Mouse (Mus musculus) WW6 (cell line): Measurements from ENCODE around the gene Tob2.
A peak's percentile ranks its signal among the peaks of the same experiment; 100 is the strongest.

Experiments
- DNase-seq: peaks from one replicate; pipeline ENCODE4 v3.0.0-alpha.2; 2013; ENCODE audit warnings: low read depth, low spot score

Gene Tob2

GRCm38 (mm10) chr15:81858517-81859329 is at the start of gene Tob2:
Tob2 (minus strand) TSS chr15:81858796.
- no peak for DNase-seq

- DNase-seq = no peak
These were observed 49.4 kb upstream of the Tob2 start for GRCm38 (mm10) chr15:81907953-81908352.

GRCm38 (mm10) chr15:81904939-81905338 is 46.3 kb upstream of the Tob2 start:
- DNase-seq = peak; percentile 22

- no peak for DNase-seq
These were observed 40.2 kb upstream of the Tob2 start for GRCm38 (mm10) chr15:81898751-81899150.

GRCm38 (mm10) chr15:81897607-81898285 is 39.1 kb upstream of the Tob2 start:
- no peak for DNase-seq

- no peak for DNase-seq
These were observed 37.8 kb upstream of the Tob2 start for GRCm38 (mm10) chr15:81896407-81896806.

GRCm38 (mm10) chr15:81894002-81894401 is 35.4 kb upstream of the Tob2 start:
- DNase-seq = no peak

GRCm38 (mm10) chr15:81891822-81892580 is 33.4 kb upstream of the Tob2 start:
- DNase-seq = peak; percentile 28

DNA sequence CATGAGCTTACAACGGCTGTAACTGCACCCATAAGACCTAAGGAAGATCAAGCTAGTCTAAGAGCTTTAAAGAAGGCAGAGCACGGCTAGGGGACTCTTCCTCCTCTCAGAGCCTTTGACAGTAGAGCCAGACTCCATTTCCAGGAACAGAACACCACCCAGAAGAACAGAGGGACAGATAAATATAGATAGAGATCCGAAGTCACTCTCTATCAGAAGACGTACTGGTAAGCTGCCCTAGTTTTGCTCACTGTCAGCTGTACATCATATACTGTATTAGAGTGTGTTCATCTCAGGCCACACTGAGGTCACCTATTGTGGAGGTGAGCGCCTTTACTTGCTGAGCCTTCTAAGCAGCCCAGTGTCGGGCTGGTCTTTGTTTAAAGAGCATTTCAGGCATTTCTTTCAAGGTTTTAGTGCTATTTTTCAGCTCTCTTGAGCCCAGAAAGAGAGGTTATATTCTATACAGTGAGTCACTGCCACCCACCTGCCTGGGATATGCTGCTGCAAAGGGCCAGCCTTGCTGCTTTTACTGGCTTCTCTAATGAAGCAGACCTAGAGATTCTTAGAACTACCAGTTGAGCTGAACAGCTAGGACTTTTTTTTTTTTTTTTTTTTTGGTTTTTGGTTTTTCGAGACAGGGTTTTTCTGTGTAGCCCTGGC is 32.7 kb upstream of the Tob2 start:
- no peak for DNase-seq

DNA sequence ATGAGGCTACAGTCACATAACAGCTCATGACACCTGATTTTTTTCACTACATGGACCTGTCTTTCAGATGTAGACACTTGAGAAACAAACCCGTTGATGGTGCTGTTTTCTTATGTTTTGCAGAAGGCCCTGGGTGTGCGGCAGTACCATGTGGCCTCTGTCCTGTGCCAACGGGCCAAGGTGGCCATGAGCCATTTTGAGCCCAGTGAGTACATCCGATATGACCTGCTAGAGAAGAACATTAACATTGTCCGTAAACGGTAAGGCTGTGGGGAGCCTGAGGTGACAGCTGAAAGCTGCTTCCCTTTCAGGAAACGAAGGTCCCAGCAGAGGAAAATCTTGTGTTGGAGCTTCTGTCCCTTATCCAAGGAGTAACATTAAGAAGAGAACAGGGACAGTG is 30.6 kb upstream of the Tob2 start:
- DNase-seq = no peak

DNA sequence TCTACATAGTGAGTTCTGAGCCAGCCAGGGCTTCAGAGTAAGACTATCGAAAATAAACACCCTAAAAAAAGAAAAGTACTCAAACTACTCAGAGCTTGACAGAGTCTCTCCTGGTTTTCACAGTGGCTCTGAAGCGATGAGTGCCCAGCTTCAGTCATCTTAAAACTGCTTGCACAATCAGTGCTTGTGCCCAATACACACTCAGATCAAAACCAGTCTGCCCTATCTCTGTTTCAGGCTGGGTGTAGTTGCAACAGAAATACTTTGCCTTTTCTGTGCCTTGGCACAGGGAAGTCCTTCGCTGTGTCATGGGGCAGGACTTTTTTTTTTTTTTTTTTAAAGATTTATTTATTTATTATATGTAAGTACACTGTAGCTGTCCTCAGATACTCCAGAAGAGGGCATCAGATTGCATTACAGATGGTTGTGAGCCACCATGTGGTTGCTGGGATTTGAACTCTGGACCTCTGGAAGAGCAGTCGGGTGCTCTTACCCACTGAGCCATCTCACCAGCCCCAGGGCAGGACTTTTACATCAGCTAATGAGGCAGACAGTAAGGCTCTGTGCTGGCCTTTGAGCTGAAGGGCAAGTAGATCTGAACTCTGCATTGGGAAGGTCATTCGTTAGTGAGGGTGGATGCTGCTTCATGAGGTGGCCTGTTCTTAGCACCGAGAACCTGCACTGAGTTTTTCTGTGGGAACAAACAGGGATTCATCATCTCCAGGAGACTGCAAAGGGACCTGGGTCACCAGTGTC is 28.4 kb upstream of the Tob2 start:
- DNase-seq = no peak

DNA sequence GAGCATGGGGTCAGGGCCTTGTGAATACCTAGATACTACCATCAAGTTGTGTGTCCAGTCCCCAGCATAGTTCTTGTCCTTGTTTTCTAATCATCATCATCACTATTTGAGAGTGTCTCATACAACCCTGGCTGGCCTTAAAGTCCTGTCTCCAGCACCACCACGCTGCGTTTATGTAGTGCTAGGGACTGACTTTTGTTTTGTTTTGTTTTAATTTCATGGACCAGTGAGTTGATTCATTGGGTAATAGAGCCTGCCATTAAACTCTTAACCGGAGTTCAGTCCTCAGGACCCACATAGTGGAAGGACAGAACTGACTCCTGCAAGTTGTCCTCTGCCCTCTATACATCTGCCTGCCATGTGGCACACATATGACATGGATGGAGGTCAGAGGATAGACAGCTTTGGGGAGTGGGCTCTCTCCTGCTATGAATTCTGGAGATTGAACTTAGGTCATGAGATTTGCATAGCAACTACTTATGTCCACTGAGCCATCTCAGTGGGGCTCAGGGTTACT is 26.9 kb upstream of the Tob2 start:
- DNase-seq = no peak

DNA sequence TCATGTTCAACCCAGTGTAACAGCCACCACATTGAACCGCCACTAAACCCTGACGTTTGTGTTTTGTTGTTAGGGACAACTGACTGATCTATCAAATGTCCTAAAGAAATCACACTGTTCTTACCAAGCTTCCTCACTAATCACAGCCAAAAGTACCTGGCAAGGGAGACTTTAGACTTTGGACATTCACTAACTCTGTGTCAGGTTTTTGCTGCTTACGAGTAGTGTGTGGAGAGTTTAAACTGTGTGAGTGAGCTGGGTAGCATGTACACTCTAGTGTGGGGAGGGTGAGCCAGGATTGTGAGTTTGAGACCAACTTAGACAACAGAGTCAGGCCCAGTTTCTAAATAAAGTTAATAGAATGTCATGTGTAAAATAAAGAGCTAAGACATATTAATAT is 23.8 kb upstream of the Tob2 start:
- no peak for DNase-seq

GRCm38 (mm10) chr15:81879531-81880401 is 21.2 kb upstream of the Tob2 start:
- no peak for DNase-seq

DNA sequence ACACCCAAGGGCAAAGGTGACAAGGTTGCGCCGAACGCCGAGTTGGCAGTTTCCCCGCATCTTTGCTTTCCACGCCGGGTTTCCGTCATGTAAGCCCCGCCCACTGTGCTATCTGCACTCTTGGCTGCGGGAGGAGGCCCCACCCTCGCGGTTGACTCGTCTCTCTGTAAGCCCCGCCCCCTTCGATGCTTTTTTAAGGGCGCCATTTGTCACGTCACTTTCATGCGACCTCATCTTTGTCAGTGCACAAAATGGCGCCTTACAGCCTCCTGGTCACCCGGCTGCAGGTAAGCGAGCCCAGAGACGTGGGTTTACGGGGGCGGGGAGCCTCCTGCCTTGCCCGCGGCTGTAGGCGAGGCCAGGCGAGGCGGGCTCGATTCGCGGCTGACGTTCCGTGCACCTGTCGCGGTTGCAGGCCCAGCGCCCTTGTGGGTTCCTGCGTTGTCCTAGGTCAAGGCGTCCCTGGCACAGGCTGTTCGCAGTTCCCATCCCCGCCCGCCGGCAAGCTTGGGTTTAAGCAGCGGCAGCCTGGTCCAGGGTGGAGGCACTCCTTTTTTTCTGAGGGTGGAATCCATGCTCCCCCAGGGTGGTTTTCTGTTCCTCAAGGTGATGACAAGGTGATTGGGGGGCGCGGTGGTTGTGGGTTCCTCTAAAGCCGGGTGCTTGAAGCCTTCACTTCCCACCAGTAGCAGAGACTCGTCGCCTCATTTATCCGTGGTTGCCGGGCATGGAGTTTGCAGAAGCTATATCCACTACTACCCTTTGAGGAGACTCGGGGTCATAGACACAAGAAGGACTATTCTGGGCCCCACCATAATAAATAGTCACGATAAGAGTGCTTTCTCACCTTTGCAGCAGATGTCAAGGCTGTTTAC is 13.9 kb upstream of the Tob2 start, which contains the start of gene Aco2:
Gene Aco2 (plus strand): TSS at position 48 of the 875 bp plus-strand sequence.
- DNase-seq = peak; percentile 94

DNA sequence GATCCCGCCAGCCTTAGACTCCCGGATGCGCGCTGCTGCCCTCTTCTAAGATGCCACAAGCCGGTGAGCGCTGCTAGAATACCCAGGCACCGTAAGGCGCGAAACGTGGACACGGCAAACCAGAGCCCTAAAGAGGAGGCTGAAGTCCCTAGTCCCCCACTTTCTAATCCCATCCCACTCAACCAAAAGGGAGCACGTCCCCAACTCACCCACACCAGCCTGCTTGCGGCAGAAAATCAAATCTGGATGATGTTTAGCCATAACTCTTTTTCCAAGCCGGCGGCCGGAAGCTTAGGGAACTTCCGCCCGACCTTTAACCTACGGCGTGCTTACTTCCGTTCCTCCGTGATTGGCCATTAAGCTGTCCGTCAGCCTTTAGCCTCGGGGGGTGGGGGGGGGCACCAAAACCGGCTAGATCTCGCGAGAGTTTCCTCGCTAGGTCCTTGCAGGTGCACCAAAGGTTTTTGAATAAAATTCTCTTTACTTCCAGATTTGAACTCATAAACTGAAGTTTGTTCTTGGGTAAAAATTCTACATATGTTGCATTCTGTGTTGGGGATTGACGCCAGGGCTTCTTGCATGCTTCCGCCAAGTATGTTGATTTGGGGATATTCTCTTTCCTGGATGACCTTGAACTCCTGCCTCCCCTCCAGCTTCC is 13.1 kb upstream of the Tob2 start, which contains the start of gene Phf5a:
Gene Phf5a (minus strand): TSS at position 308 of the 658 bp plus-strand sequence.
- DNase-seq = peak; percentile 82

GRCm38 (mm10) chr15:81869985-81870384 is 11.4 kb upstream of the Tob2 start:
- no peak for DNase-seq

GRCm38 (mm10) chr15:81864238-81864637 is 5.6 kb upstream of the Tob2 start:
- no peak for DNase-seq
